Mouse (Mus musculus) ES-CJ7 (cell line): ENCODE data around the gene Ppox.
A peak's percentile ranks its signal among the peaks of the same experiment; 100 is the strongest.
"Not testable (repeated sequence)": the region's sequence is repeated elsewhere in the genome, so short reads cannot be mapped to it uniquely, and the experiment has no call there.

Experiments used
- DNase-seq: peaks from one replicate; pipeline ENCODE4 v3.0.0; 2011; ENCODE audit warnings: low read depth, low spot score

The Ppox gene

GRCm38 (mm10) chr1:171280916-171281527 lies at the start of gene Ppox:
Gene Ppox (minus strand): TSS chr1:171281186.
- DNase-seq = peak; percentile 99

GRCm38 (mm10) chr1:171330216-171330560 lies 49.2 kb upstream of the Ppox start:
- DNase-seq = peak; percentile 64

- DNase-seq = peak; percentile 89
Measured at GRCm38 (mm10) chr1:171329433-171330215, 48.6 kb upstream of the Ppox start.

- peak; percentile 96 for DNase-seq
Measured at GRCm38 (mm10) chr1:171328839-171329432, 48.0 kb upstream of the Ppox start, which contains the start of gene Dedd. Gene Dedd (plus strand): TSS chr1:171329145.

DNA sequence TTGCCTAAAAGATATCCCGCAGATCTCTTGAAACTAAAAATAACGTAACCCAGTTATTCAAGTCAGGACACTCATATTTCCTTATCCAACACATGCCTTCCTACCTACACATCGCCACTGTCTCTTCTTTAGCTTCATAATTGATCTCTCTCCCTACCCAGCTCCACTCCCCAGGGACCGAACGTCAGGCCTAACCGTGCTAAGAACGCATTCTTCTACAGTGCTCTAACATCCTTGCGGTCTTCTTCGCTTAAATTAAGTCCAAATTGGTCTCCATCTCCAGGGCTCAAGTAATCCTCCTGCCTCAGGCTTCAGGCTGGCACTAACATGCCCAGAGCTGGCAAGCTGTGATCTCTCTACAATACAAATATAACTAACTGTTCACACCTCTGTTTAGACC lies 47.3 kb upstream of the Ppox start:
- DNase-seq = no peak

- DNase-seq = not testable (repeated sequence)
Measured at GRCm38 (mm10) chr1:171326588-171326987, 45.6 kb upstream of the Ppox start.

GRCm38 (mm10) chr1:171325571-171325970 lies 44.6 kb upstream of the Ppox start:
- peak; percentile 59 for DNase-seq

GRCm38 (mm10) chr1:171322012-171322411 lies 41.0 kb upstream of the Ppox start:
- peak; percentile 74 for DNase-seq

GRCm38 (mm10) chr1:171321415-171321814 lies 40.4 kb upstream of the Ppox start:
- peak; percentile 46 for DNase-seq

- no peak for DNase-seq
Measured at GRCm38 (mm10) chr1:171320151-171320550, 39.2 kb upstream of the Ppox start.

- peak; percentile 96 for DNase-seq
Measured at GRCm38 (mm10) chr1:171319748-171320147, 38.8 kb upstream of the Ppox start.

DNA sequence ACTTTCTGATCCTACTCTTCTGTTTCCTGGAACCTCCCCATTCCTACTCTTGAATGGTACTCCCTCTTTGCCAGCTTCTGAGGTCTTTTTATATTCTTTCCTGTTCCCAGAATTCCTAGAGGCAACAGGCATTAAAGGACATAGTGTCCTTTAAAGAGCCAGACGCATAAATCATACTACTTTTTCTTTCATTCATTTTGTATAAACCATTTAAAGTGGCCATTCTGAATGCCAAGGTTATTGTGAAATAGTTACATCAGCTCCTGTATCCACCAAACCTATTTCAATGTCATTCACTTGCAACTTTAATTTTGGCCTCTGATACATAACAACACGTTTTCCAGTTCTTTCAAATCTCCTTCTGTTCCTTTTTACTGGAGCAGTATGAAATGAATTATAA lies 28.3 kb upstream of the Ppox start:
- no peak for DNase-seq

DNA sequence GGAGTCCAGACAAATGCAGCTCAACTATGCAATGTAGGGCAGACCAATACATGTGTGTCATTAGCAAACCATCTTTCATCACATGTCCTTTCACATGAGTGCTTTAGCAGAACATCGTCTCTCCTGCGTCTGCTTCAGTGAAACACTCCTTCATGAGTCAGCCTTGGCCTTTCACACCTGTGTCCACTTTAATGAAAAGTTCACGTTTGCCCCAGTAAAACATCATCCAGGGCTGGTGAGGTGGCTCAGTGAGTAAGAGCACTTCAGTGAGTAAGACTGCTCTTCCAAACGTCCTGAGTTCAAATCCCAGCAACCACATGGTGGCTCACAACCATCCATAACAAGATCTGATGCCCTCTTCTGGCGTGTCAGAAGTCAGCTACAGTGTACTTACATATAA lies 25.2 kb upstream of the Ppox start:
- not testable (repeated sequence) for DNase-seq

- no peak for DNase-seq
Measured at GRCm38 (mm10) chr1:171298226-171298625, 17.2 kb upstream of the Ppox start.

DNA sequence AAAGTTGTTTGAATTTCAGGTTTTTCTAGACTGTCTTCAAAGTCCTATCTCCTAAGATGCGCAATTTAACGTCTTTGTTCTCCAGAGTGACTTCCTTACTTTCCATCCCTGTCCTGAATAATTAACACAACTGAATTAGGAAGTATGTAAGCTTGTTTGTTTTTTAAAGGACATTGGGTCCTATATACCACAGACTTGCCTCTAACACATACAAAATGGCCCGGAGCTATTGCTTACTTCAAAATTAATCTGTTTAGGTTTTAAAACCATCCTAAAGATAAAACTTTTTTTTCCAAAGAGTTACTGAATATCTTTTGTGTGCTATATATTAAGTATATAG lies 14.0 kb upstream of the Ppox start:
- DNase-seq = no peak

DNA sequence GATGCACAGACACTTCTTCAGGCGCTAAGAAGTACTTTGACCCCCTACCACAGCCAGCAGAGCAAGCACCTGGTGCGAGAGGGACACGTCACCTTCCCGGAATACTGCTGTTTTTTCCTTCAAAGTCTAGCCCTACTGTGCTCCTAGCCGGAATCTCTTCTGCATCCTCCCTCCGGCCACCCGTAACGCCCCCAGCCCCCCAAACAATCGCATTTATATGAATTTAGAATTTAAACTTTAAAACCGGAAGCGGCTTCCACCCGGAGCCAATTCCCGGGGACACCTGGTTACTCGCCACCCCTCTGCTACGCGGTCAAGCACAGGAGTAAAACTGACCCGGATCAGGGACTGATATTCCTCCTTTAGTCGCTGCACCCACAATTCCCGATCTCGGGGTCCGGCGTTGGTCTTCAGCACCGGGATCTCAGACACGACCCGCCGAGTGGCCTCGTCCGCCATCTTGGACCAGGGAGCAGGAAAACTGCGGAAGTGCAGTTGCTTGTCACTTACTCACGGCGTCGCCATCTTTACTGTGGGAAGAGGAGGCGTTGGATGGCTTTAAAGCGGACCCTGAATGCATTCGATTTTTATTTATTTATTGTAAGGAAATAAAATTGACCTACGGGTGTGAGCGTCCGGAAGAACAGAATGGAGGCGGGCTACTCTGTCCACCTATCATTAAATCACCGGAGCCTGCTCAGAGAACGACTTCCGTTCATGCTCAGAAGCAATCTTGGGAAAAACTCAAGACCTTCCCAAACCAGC lies 13.5 kb upstream of the Ppox start, which contains the start of gene Ufc1:
Gene Ufc1 (minus strand): TSS at position 727 of the 765 bp plus-strand sequence.
- DNase-seq = peak; percentile 92

GRCm38 (mm10) chr1:171293906-171294297 lies 12.9 kb upstream of the Ppox start:
- DNase-seq = no peak

GRCm38 (mm10) chr1:171293351-171293750 lies 12.4 kb upstream of the Ppox start:
- DNase-seq = no peak

- no peak for DNase-seq
Measured at GRCm38 (mm10) chr1:171288328-171288727, 7.3 kb upstream of the Ppox start.

DNA sequence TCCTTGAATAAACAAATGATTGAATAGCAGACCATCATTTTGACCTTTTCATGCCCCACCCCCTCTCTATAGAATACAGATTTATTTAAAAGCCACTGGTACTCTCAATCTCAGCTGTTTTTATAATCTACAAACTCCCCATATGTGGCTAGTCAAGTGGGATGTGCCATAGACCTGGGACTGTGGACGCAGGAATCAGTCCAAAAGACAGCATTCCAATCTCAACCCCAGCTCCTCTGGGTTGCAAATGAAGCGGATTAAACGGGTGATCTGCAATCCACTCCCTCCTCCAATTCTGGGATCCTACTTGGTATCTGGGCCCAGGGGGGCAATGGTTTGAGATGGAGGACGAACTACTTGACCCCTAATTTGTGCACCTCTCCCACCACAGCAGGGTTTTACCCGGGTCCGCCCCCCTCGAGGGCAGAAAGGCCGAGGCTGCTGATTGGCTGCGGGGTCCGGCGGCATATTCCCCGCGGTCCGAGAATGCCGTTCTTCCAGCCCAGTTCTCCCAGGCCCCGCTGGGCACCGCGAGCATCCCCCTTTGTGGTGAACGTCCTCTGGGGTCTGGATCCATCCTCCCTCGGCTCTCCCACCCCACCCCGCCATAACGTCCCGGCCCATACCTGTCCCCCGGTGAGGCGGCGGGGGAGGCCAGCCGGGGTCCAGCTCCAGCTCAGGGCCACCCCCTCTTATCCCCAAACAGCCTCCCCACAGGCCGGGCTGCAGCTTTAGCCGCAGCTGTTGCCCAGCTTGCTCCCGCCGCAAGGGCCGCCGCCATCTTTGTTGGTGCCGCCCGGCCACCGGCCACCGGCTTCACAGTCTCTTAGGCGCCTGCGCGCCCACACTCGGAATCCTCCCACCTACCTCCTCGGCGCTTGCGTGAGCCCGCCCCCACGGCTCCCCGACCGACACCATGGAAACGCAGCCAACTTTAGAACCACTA lies 6.4 kb upstream of the Ppox start, which contains the start of gene Usp21:
Gene Usp21 (minus strand): TSS at position 856 of the 946 bp plus-strand sequence.
- DNase-seq = peak; percentile 95

- no peak for DNase-seq
Measured at GRCm38 (mm10) chr1:171286517-171286916, 5.5 kb upstream of the Ppox start.
